Mouse (Mus musculus): ENCODE data around the gene Prdx5. TPM values are rescaled to one million over a fixed set of nuclear protein-coding genes. Genes with fewer than 3 reads are reported as not detected.
A peak's percentile ranks its signal among the peaks of the same experiment; 100 is the strongest.

Gene Prdx5
- polyA plus RNA-seq, 1 experiment from 2014 or later: 144 TPM

GRCm38 (mm10) chr19:6869355-6869754, 40.6 kb downstream of the Prdx5 start:
- H3K36me3 ChIP-seq (replicated peaks): no peaks in the 10 kb centered on the region
- no peaks in the 10 kb centered on the region for H3K9me3 ChIP-seq (replicated peaks)
- peak overlapping the region; percentile 75 for H3K27ac ChIP-seq (replicated peaks)
- WGBS (ENCODE audit: insufficient replicate concordance): 0% methylated on average over 5 of the region's 5 CpGs
- no peaks in the 10 kb centered on the region for H3K27me3 ChIP-seq
- peak overlapping the region; percentile 58 for H3K9ac ChIP-seq
- ATAC-seq (ENCODE audit: insufficient read depth): peak; percentile 54
- peaks cover 29% of the 10 kb centered on the region for H3K4me1 ChIP-seq (replicated peaks)
- peak overlapping the region; percentile 76 for H3K4me2 ChIP-seq
- peak overlapping the region; percentile 56 for H3K4me3 ChIP-seq (replicated peaks)

GRCm38 (mm10) chr19:6861451-6861850, 48.5 kb downstream of the Prdx5 start:
- no peaks in the 10 kb centered on the region for H3K9me3 ChIP-seq (replicated peaks)
- no peak overlapping the region for H3K9ac ChIP-seq
- H3K36me3 ChIP-seq (replicated peaks): no peaks in the 10 kb centered on the region
- WGBS (ENCODE audit: insufficient replicate concordance): 79% methylated on average over 4 of the region's 4 CpGs
- no peaks in the 10 kb centered on the region for H3K27me3 ChIP-seq
- no peak for ATAC-seq (ENCODE audit: insufficient read depth)
- H3K4me2 ChIP-seq: no peak overlapping the region
- no peak overlapping the region for H3K4me3 ChIP-seq (replicated peaks)
- no peak overlapping the region for H3K27ac ChIP-seq (replicated peaks)
- H3K4me1 ChIP-seq (replicated peaks): peaks cover 16% of the 10 kb centered on the region

GRCm38 (mm10) chr19:6860706-6861105, 49.2 kb downstream of the Prdx5 start:
- Histone ChIP-seq H3K4me1 (replicated peaks) (peaks cover 24% of the 10 kb centered on the region), H3K36me3 (replicated peaks) (no peaks in the 10 kb centered on the region), H3K27me3 (0 out of 2 replicates have a peak, but pooled peaks cover 3% of the 10 kb centered on the region), H3K4me2 (no peak overlapping the region), H3K4me3 (replicated peaks) (no peak overlapping the region), H3K9ac (no peak overlapping the region), H3K9me3 (replicated peaks) (no peaks in the 10 kb centered on the region), H3K27ac (replicated peaks) (0 out of 2 replicates have a peak overlapping the region, but pooled peaks have one; percentile 16)
- ATAC-seq (ENCODE audit: insufficient read depth): no peak
- 39% methylated on average over 6 of the region's 6 CpGs for WGBS (ENCODE audit: insufficient replicate concordance)

- no peaks in the 10 kb centered on the region for H3K9me3 ChIP-seq (replicated peaks)
- no peak overlapping the region for H3K4me2 ChIP-seq
- 0 out of 2 replicates have a peak, but pooled peaks cover 9% of the 10 kb centered on the region for H3K27me3 ChIP-seq
- 72% methylated on average over 3 of the region's 3 CpGs for WGBS (ENCODE audit: insufficient replicate concordance)
- H3K4me3 ChIP-seq (replicated peaks): no peak overlapping the region
- no peak overlapping the region for H3K9ac ChIP-seq
- peaks cover 31% of the 10 kb centered on the region for H3K4me1 ChIP-seq (replicated peaks)
- H3K27ac ChIP-seq (replicated peaks): no peak overlapping the region
- no peaks in the 10 kb centered on the region for H3K36me3 ChIP-seq (replicated peaks)
- ATAC-seq (ENCODE audit: insufficient read depth): no peak
Measured at GRCm38 (mm10) chr19:6859971-6860370, 49.9 kb downstream of the Prdx5 start.

GRCm38 (mm10) chr19:6859032-6859651, 50.8 kb downstream of the Prdx5 start:
- Histone ChIP-seq H3K9ac (no peak overlapping the region), H3K4me3 (replicated peaks) (no peak overlapping the region; the same call in 1 of the 2 replicates), H3K27ac (replicated peaks) (no peak overlapping the region), H3K27me3 (0 out of 2 replicates have a peak, but pooled peaks cover 14% of the 10 kb centered on the region), H3K9me3 (replicated peaks) (no peaks in the 10 kb centered on the region), H3K36me3 (replicated peaks) (no peaks in the 10 kb centered on the region), H3K4me1 (replicated peaks) (peaks cover 31% of the 10 kb centered on the region), H3K4me2 (0 out of 2 replicates have a peak overlapping the region, but pooled peaks have one; percentile 36)
- ATAC-seq (ENCODE audit: insufficient read depth): no peak
- 68% methylated on average over 2 of the region's 2 CpGs for WGBS (ENCODE audit: insufficient replicate concordance)

GRCm38 (mm10) chr19:6858031-6858430, 51.9 kb downstream of the Prdx5 start, which contains the start of gene Ccdc88b:
Gene Ccdc88b, minus strand, starts transcription at chr19:6858211.
- peaks cover 31% of the 10 kb centered on the region for H3K4me1 ChIP-seq (replicated peaks)
- H3K9ac ChIP-seq: no peak within 1 kb of the TSS
- H3K9me3 ChIP-seq (replicated peaks): no peaks in the 10 kb centered on the region
- H3K4me3 ChIP-seq (replicated peaks): peak within 1 kb of the TSS; percentile 20
- 0 out of 2 replicates have a peak, but pooled peaks have one; percentile 17 for ATAC-seq (ENCODE audit: insufficient read depth)
- H3K4me2 ChIP-seq: peak within 1 kb of the TSS; percentile 36
- H3K27ac ChIP-seq (replicated peaks): peak within 1 kb of the TSS; percentile 29
- 0 out of 2 replicates have a peak, but pooled peaks cover 14% of the 10 kb centered on the region for H3K27me3 ChIP-seq
- H3K36me3 ChIP-seq (replicated peaks): no peaks in the 10 kb centered on the region
- WGBS (ENCODE audit: insufficient replicate concordance): 21% methylated on average over 7 of the region's 7 CpGs

- Histone ChIP-seq H3K27ac (replicated peaks) (no peak overlapping the region; the same call in 1 of the 2 replicates), H3K4me3 (replicated peaks) (peak overlapping the region; percentile 20), H3K9me3 (replicated peaks) (no peaks in the 10 kb centered on the region), H3K4me2 (peak overlapping the region; percentile 36), H3K27me3 (0 out of 2 replicates have a peak, but pooled peaks cover 14% of the 10 kb centered on the region), H3K36me3 (replicated peaks) (no peaks in the 10 kb centered on the region), H3K4me1 (replicated peaks) (peaks cover 31% of the 10 kb centered on the region), H3K9ac (no peak overlapping the region)
- WGBS (ENCODE audit: insufficient replicate concordance): 25% methylated on average over 9 of the region's 9 CpGs
- ATAC-seq (ENCODE audit: insufficient read depth): no peak
Measured at GRCm38 (mm10) chr19:6857391-6858005, 52.4 kb downstream of the Prdx5 start.

- 36% methylated on average over 3 of the region's 3 CpGs for WGBS (ENCODE audit: insufficient replicate concordance)
- no peak overlapping the region for H3K9ac ChIP-seq
- H3K4me3 ChIP-seq (replicated peaks): peak overlapping the region; percentile 20
- peaks cover 31% of the 10 kb centered on the region for H3K4me1 ChIP-seq (replicated peaks)
- H3K9me3 ChIP-seq (replicated peaks): no peaks in the 10 kb centered on the region
- H3K4me2 ChIP-seq: peak overlapping the region; percentile 36
- no peak overlapping the region; the same call in 1 of the 2 replicates for H3K27ac ChIP-seq (replicated peaks)
- H3K27me3 ChIP-seq: 0 out of 2 replicates have a peak, but pooled peaks cover 14% of the 10 kb centered on the region
- ATAC-seq (ENCODE audit: insufficient read depth): no peak
- H3K36me3 ChIP-seq (replicated peaks): no peaks in the 10 kb centered on the region
Measured at GRCm38 (mm10) chr19:6857003-6857360, 52.9 kb downstream of the Prdx5 start.

Small RNA genes lying within 50 kb of the gene (microRNA-seq; reads per million reads assigned to microRNA genes)
- 1.3 reads per million for gene Mir6990

Other genes starting within 250 kb of the Prdx5 start
- 6.3 TPM in 2 replicates for gene Rps6ka4, start 69.5 kb downstream of the Prdx5 start, polyA plus RNA-seq (2015; fragmentation: Nextera tagmentation; extraction: Ambion mirVana)
- gene Ccdc88b, start 51.9 kb downstream of the Prdx5 start, polyA plus RNA-seq (2015; fragmentation: Nextera tagmentation; extraction: Ambion mirVana): 2.5 and 2.8 TPM in 2 replicates
- gene Trmt112, start 408 bp downstream of the Prdx5 start, polyA plus RNA-seq (2015; fragmentation: Nextera tagmentation; extraction: Ambion mirVana): 59.7 and 67.9 TPM in 2 replicates
- 3.8 and 4.9 TPM in 2 replicates for gene Esrra, start 11.7 kb upstream of the Prdx5 start, polyA plus RNA-seq (2015; fragmentation: Nextera tagmentation; extraction: Ambion mirVana)
- gene Catsperz, start 15.3 kb upstream of the Prdx5 start, polyA plus RNA-seq (2015; fragmentation: Nextera tagmentation; extraction: Ambion mirVana): 0.24 and 0.59 TPM in 2 replicates
- gene Kcnk4, start 24.4 kb upstream of the Prdx5 start, polyA plus RNA-seq (2015; fragmentation: Nextera tagmentation; extraction: Ambion mirVana): 0.08 TPM in 1 of 2 replicates, not detected in the other
- 25.5 and 26.1 TPM in 2 replicates for gene Bad, start 31.8 kb upstream of the Prdx5 start, polyA plus RNA-seq (2015; fragmentation: Nextera tagmentation; extraction: Ambion mirVana)
- gene Gpr137, start 32.4 kb upstream of the Prdx5 start, polyA plus RNA-seq (2015; fragmentation: Nextera tagmentation; extraction: Ambion mirVana): 7.4 TPM in 2 replicates
- gene Ppp1r14b, start 64.9 kb upstream of the Prdx5 start, polyA plus RNA-seq (2015; fragmentation: Nextera tagmentation; extraction: Ambion mirVana): 51.4 and 55.8 TPM in 2 replicates
- 5.9 and 6.8 TPM in 2 replicates for gene Plcb3, start 66.4 kb upstream of the Prdx5 start, polyA plus RNA-seq (2015; fragmentation: Nextera tagmentation; extraction: Ambion mirVana)
- 88.3 and 101 TPM in 2 replicates for gene Fkbp2, start 70.4 kb upstream of the Prdx5 start, polyA plus RNA-seq (2015; fragmentation: Nextera tagmentation; extraction: Ambion mirVana)
- 15.5 and 15.6 TPM in 2 replicates for gene Vegfb, start 77.5 kb upstream of the Prdx5 start, polyA plus RNA-seq (2015; fragmentation: Nextera tagmentation; extraction: Ambion mirVana)
- gene Dnajc4, start 82.5 kb upstream of the Prdx5 start, polyA plus RNA-seq (2015; fragmentation: Nextera tagmentation; extraction: Ambion mirVana): 10.2 and 10.9 TPM in 2 replicates
- gene Nudt22, start 86.0 kb upstream of the Prdx5 start, polyA plus RNA-seq (2015; fragmentation: Nextera tagmentation; extraction: Ambion mirVana): 9.5 and 10.4 TPM in 2 replicates
- 1.6 and 2.3 TPM in 2 replicates for gene Trpt1, start 86.0 kb upstream of the Prdx5 start, polyA plus RNA-seq (2015; fragmentation: Nextera tagmentation; extraction: Ambion mirVana)
- gene Fermt3, start 109.4 kb upstream of the Prdx5 start, polyA plus RNA-seq (2015; fragmentation: Nextera tagmentation; extraction: Ambion mirVana): 105 and 118 TPM in 2 replicates
- gene Stip1, start 129.9 kb upstream of the Prdx5 start, polyA plus RNA-seq (2015; fragmentation: Nextera tagmentation; extraction: Ambion mirVana): 116 and 121 TPM in 2 replicates
- 5.6 and 6.2 TPM in 2 replicates for gene Macrod1, start 146.7 kb upstream of the Prdx5 start, polyA plus RNA-seq (2015; fragmentation: Nextera tagmentation; extraction: Ambion mirVana)
- gene Flrt1, start 195.6 kb upstream of the Prdx5 start, polyA plus RNA-seq (2015; fragmentation: Nextera tagmentation; extraction: Ambion mirVana): 0.17 TPM in 2 replicates